Comparison of ENCODE assay signal across 18 mouse cellular contexts in the genomic region with DNA sequence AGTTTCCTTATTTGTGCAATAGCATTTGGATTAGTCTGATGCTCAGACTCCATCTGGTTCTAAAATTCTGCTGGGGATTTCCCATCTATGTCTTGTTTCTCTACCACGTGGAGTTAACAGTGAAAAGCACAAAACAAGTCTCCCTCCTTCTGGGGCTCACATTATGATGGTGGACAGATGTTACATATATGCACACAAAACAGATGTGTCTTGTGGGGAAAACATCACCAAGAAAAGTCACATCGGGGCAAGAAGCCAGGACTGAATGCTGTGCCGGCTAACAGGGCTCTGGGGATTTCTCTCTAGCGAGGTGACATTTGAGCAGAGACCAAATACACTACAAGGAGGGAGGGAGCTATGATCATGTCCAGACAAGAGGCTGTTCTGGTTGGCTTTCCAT. TPM values are rescaled to one million over a fixed set of nuclear protein-coding genes. Genes with fewer than 3 reads are reported as not detected.
DNase-seq lines count a peak whose midpoint lies in the region; ATAC-seq and TF ChIP-seq lines count a peak whose summit lies in the region.
"Had no signal": no experiment of that assay in that cellular context is flagged by ENCODE, and none has a peak within 500 bp of the region (broad histone marks: within the 10 kb centered on the region; RNA-seq: fewer than 3 reads in every experiment).

No protein-coding gene starts in this region.

- WGBS in intestine, embryonic 15.5 days, result 48% methylated on average over 4 of the region's 4 CpGs
- 68% methylated on average over 4 of the region's 4 CpGs for WGBS in intestine, postnatal 0 days

- H3K4me3 ChIP-seq in intestine, embryonic 15.5 days (replicated peaks), result no peak overlapping the region
- no peak overlapping the region for H3K4me3 ChIP-seq in intestine, postnatal 0 days (ENCODE audit: low read depth, low read length)
- H3K4me3 ChIP-seq: forebrain, embryonic 10.5 days; limb, embryonic 12.5 days had no signal

- no peak overlapping the region for H3K27ac ChIP-seq in intestine, embryonic 15.5 days
- no peak overlapping the region; the same call in 1 of the 2 replicates for H3K27ac ChIP-seq in intestine, postnatal 0 days (ENCODE audit: low read depth, low read length)
- H3K27ac ChIP-seq: forebrain, embryonic 10.5 days; limb, embryonic 12.5 days had no signal

- H3K4me2 ChIP-seq in intestine, embryonic 15.5 days (replicated peaks), result no peak overlapping the region
- no peak overlapping the region for H3K4me2 ChIP-seq in intestine, postnatal 0 days (replicated peaks; ENCODE audit: low read depth)
- H3K4me2 ChIP-seq: limb, embryonic 12.5 days; midbrain, embryonic 11.5 days had no signal

- peak; percentile 43; the same call in 1 of the 2 replicates for ATAC-seq in intestine, embryonic 15.5 days
- no peak for ATAC-seq in intestine, postnatal 0 days
- ATAC-seq: liver, postnatal 0 days had no signal

- TF ChIP-seq CTCF in intestine, postnatal 0 days (IDR thresholded peaks at IDR 0.05; ENCODE audit: low read depth), result no peak

- no peaks in the 10 kb centered on the region for H3K4me1 ChIP-seq in intestine, embryonic 15.5 days (replicated peaks)
- no peaks in the 10 kb centered on the region for H3K4me1 ChIP-seq in intestine, postnatal 0 days (replicated peaks; ENCODE audit: control insufficient read depth, insufficient read depth, low read length)
- H3K4me1 ChIP-seq: forebrain, embryonic 10.5 days had no signal

- no peak overlapping the region for H3K9ac ChIP-seq in intestine, embryonic 15.5 days
- H3K9ac ChIP-seq in intestine, postnatal 0 days (ENCODE audit: low read depth, low read length), result no peak overlapping the region
- H3K9ac ChIP-seq: limb, embryonic 12.5 days; liver, postnatal 0 days had no signal

- H3K36me3 ChIP-seq in intestine, embryonic 15.5 days, result no peaks in the 10 kb centered on the region
- no peaks in the 10 kb centered on the region for H3K36me3 ChIP-seq in intestine, postnatal 0 days (ENCODE audit: control insufficient read depth, insufficient read depth)
- H3K36me3 ChIP-seq: forebrain, embryonic 10.5 days; limb, embryonic 12.5 days had no signal

- no peaks in the 10 kb centered on the region for H3K9me3 ChIP-seq in intestine, embryonic 15.5 days
- H3K9me3 ChIP-seq in intestine, postnatal 0 days (ENCODE audit: control insufficient read depth), result no peaks in the 10 kb centered on the region
- H3K9me3 ChIP-seq: forebrain, embryonic 10.5 days; limb, embryonic 12.5 days had no signal

- peak; percentile 25 for DNase-seq in lung, postnatal 10 days
- no peak for DNase-seq in lung, adult 18-20 months
- peak; percentile 64 for DNase-seq in heart, postnatal 4 days
- no peak for DNase-seq in cerebellum, adult 11 months
- DNase-seq in B cell, adult 2 months, result no peak
- DNase-seq: adrenal gland, postnatal 25 days; cerebellum, postnatal 14 days; kidney, adult 2 months; liver, postnatal 0 days; right cerebral cortex, postnatal 4 days; thymus, adult 2 months had no signal

- no peaks in the 10 kb centered on the region for H3K27me3 ChIP-seq in intestine, embryonic 15.5 days (replicated peaks)
- H3K27me3 ChIP-seq in intestine, postnatal 0 days (replicated peaks; ENCODE audit: control insufficient read depth, insufficient read depth, low read length), result no peaks in the 10 kb centered on the region
- H3K27me3 ChIP-seq: limb, embryonic 12.5 days had no signal

RNA-seq across cellular contexts. Expression of gene Il1r2, which starts 32.8 kb away (rescaled TPM):
- polyA plus RNA-seq in intestine, embryonic 15.5 days (2015; fragmentation: Nextera tagmentation; extraction: Ambion mirVana), result 1.4 and 1.5 TPM in 2 replicates
- polyA plus RNA-seq in intestine, postnatal 0 days (2015; fragmentation: Nextera tagmentation; extraction: Ambion mirVana), result 1.6 and 2.1 TPM in 2 replicates
- total RNA-seq in heart, postnatal 4 days (2021), result not detected
- total RNA-seq: adrenal gland, postnatal 25 days; gastrocnemius, postnatal 4 days had no signal
- polyA plus RNA-seq: hindbrain, embryonic 11.5 days had no signal

Comparison
In these comparisons a context has a peak if more than half of its experiments do, and no peak if none do; other contexts are left out.
1. DNase-seq: peak in lung, postnatal 10 days (single experiment) and heart, postnatal 4 days (single experiment); none in lung, adult 18-20 months (0 of 2), cerebellum, adult 11 months (single experiment) and B cell, adult 2 months (0 of 2).